Mouse (Mus musculus) layer of hippocampus, postnatal 25 days (tissue): Measurements from ENCODE around the gene Hist1h3d. TPM values are rescaled to one million over a fixed set of nuclear protein-coding genes. Genes with fewer than 3 reads are reported as not detected.
"Not testable (repeated sequence)": the region's sequence is repeated elsewhere in the genome, so short reads cannot be mapped to it uniquely, and the experiment has no call there.

Experiments used
- DNase-seq, 2 experiments: peaks; one replicate each; pipeline ENCODE4 v3.0.0; 2022; ENCODE audit warnings: mixed read lengths in 2 of 2, low spot score in 1 of 2; ENCODE audit errors: extremely low spot score in 1 of 2
- total RNA-seq, 2 experiments: library from RNA; stranded (reverse); gene quantifications; 2 replicates each; pipeline ENCODE4 v1.2.3; 2021

Hist1h3d gene
- total RNA-seq, 2 experiments from 2014 or later, result 10.0 to 14.4 TPM

GRCm38 (mm10) chr13:23583387-23584068, 8.0 kb downstream of the Hist1h3d start:
- DNase-seq, result no peak

- no peak for DNase-seq
These were observed 8.8 kb downstream of the Hist1h3d start for GRCm38 (mm10) chr13:23584331-23584730.

GRCm38 (mm10) chr13:23585029-23585441, 9.5 kb downstream of the Hist1h3d start:
- DNase-seq, result peak; percentile 54 to 57

GRCm38 (mm10) chr13:23585442-23586098, 10.0 kb downstream of the Hist1h3d start:
- peak; percentile 39 to 42 for DNase-seq

GRCm38 (mm10) chr13:23586099-23586939, 10.8 kb downstream of the Hist1h3d start:
- DNase-seq, result no peak

GRCm38 (mm10) chr13:23586940-23587225, 11.3 kb downstream of the Hist1h3d start:
- no peak for DNase-seq

GRCm38 (mm10) chr13:23591206-23591605, 15.6 kb downstream of the Hist1h3d start:
- no peak for DNase-seq

GRCm38 (mm10) chr13:23591886-23592285, 16.3 kb downstream of the Hist1h3d start:
- not testable (repeated sequence) for DNase-seq

GRCm38 (mm10) chr13:23592614-23593013, 17.1 kb downstream of the Hist1h3d start:
- no peak for DNase-seq

- no peak for DNase-seq
These were observed 17.6 kb downstream of the Hist1h3d start for GRCm38 (mm10) chr13:23593051-23593770.

GRCm38 (mm10) chr13:23595185-23595584, 19.6 kb downstream of the Hist1h3d start:
- no peak for DNase-seq

- DNase-seq, result no peak
These were observed 20.2 kb downstream of the Hist1h3d start for GRCm38 (mm10) chr13:23595622-23596372.

- peak; percentile 61 to 88 for DNase-seq
These were observed 22.4 kb downstream of the Hist1h3d start for GRCm38 (mm10) chr13:23597957-23598356.

GRCm38 (mm10) chr13:23603182-23603699, 27.7 kb downstream of the Hist1h3d start:
- DNase-seq, result no peak

GRCm38 (mm10) chr13:23604452-23604851, 28.9 kb downstream of the Hist1h3d start:
- no peak for DNase-seq

- no peak for DNase-seq
These were observed 29.5 kb downstream of the Hist1h3d start for GRCm38 (mm10) chr13:23605052-23605451.

- DNase-seq, result no peak
These were observed 33.6 kb downstream of the Hist1h3d start for GRCm38 (mm10) chr13:23609209-23609608.

- DNase-seq, result no peak
These were observed 34.3 kb downstream of the Hist1h3d start for GRCm38 (mm10) chr13:23609844-23610243.

GRCm38 (mm10) chr13:23610393-23610792, 34.8 kb downstream of the Hist1h3d start:
- DNase-seq, result no peak

GRCm38 (mm10) chr13:23611638-23612037, 36.1 kb downstream of the Hist1h3d start:
- no peak for DNase-seq
